Mouse (Mus musculus): ENCODE data around the gene Dhx58. TPM values are rescaled to one million over a fixed set of nuclear protein-coding genes. Genes with fewer than 3 reads are reported as not detected.
A peak's percentile ranks its signal among the peaks of the same experiment; 100 is the strongest.

Dhx58 gene
- total RNA-seq (2021): 10 to 100 TPM; 29.2 to 60.7 TPM
- polyA plus RNA-seq (2012; rRNA removed): 30.2 and 42.2 TPM in 2 replicates
- long read RNA-seq, partial matches to known transcripts: 44 of 49 reads
- long read RNA-seq, other reads (novel, unspliced or antisense): 1 of 49 reads

GRCm38 (mm10) chr11:100703851-100704531 lies at the start of gene Dhx58:
TSS of gene Dhx58 (minus strand) at chr11:100704271.
- peak; percentile 71 for DNase-seq

GRCm38 (mm10) chr11:100752294-100752693 lies 48.2 kb upstream of the Dhx58 start:
- no peak for DNase-seq

GRCm38 (mm10) chr11:100750127-100750526 lies 46.1 kb upstream of the Dhx58 start:
- no peak for DNase-seq

GRCm38 (mm10) chr11:100749469-100749868 lies 45.4 kb upstream of the Dhx58 start:
- no peak for DNase-seq

GRCm38 (mm10) chr11:100748620-100749019 lies 44.5 kb upstream of the Dhx58 start:
- no peak for DNase-seq

- DNase-seq: no peak
Measured at GRCm38 (mm10) chr11:100747114-100747513, 43.0 kb upstream of the Dhx58 start.

- DNase-seq: no peak
Measured at GRCm38 (mm10) chr11:100746546-100746945, 42.5 kb upstream of the Dhx58 start.

GRCm38 (mm10) chr11:100745085-100745484 lies 41.0 kb upstream of the Dhx58 start:
- DNase-seq: peak; percentile 54

GRCm38 (mm10) chr11:100741348-100741747 lies 37.3 kb upstream of the Dhx58 start:
- peak; percentile 47 for DNase-seq

GRCm38 (mm10) chr11:100738749-100739148 lies 34.7 kb upstream of the Dhx58 start:
- DNase-seq: no peak

- peak; percentile 100 for DNase-seq
Measured at GRCm38 (mm10) chr11:100738066-100738604, 34.1 kb upstream of the Dhx58 start, which contains the start of gene Rab5c. TSS of gene Rab5c (minus strand) at chr11:100738215.

- DNase-seq: peak; percentile 41
Measured at GRCm38 (mm10) chr11:100737105-100737733, 33.1 kb upstream of the Dhx58 start.

GRCm38 (mm10) chr11:100736746-100737080 lies 32.6 kb upstream of the Dhx58 start:
- no peak for DNase-seq

- no peak for DNase-seq
Measured at GRCm38 (mm10) chr11:100735954-100736745, 32.1 kb upstream of the Dhx58 start.

GRCm38 (mm10) chr11:100735134-100735865 lies 31.2 kb upstream of the Dhx58 start:
- no peak for DNase-seq

GRCm38 (mm10) chr11:100730477-100731205 lies 26.6 kb upstream of the Dhx58 start:
- DNase-seq: no peak

GRCm38 (mm10) chr11:100729976-100730375 lies 25.9 kb upstream of the Dhx58 start:
- DNase-seq: no peak

GRCm38 (mm10) chr11:100728601-100729000 lies 24.5 kb upstream of the Dhx58 start:
- DNase-seq: no peak

GRCm38 (mm10) chr11:100727201-100727600 lies 23.1 kb upstream of the Dhx58 start:
- DNase-seq: no peak

- no peak for DNase-seq
Measured at GRCm38 (mm10) chr11:100724919-100725512, 20.9 kb upstream of the Dhx58 start.
